Mouse (Mus musculus) bone marrow, adult 2 months (tissue): Measurements from ENCODE around the gene Itprid1.

Experiments
- CTCF ChIP-seq: fragments of 200-500 bp; IDR thresholded peaks from 2 replicates; pipeline ENCODE4 v1.5.1; 2011; ENCODE audit warnings: low read length, control low read depth; ENCODE audit not compliant: control insufficient read depth, insufficient read depth
- POLR2A ChIP-seq: fragments of 200-500 bp; IDR thresholded peaks from 2 replicates; pipeline ENCODE4 v1.6.1; 2011; ENCODE audit warnings: low read depth, mild to moderate bottlenecking, control low read depth, low read length, borderline replicate concordance; ENCODE audit not compliant: control insufficient read depth

DNA sequence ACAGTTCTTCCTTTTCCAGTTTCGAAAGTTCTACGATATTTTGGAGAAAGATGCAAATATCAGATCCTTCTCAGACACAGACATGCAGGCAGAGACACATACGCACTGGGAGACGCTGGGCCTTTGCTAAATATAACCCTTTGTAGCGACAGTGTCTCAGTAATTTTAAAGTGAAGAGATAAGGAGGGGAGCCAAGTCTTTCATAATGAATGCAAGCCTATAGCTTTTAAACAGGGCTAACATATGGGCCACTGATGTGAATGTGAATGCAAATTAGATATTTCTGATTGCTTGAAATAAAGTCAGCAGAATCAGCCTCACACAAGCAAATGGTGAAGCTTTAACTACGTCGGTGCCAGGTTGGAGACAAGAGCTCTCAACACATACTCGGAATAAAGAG, 44.2 kb upstream of the Itprid1 start:
- TF ChIP-seq POLR2A (no peak), CTCF (no peak)
